Mouse (Mus musculus) thymus, postnatal 10 days (tissue): ENCODE data around the gene Plpp3.

Source experiments
- DNase-seq, 2 experiments: peaks; one replicate each; pipeline ENCODE4 v3.0.0; 2021; ENCODE audit warnings: low spot score in 2 of 2

The Plpp3 gene

DNA sequence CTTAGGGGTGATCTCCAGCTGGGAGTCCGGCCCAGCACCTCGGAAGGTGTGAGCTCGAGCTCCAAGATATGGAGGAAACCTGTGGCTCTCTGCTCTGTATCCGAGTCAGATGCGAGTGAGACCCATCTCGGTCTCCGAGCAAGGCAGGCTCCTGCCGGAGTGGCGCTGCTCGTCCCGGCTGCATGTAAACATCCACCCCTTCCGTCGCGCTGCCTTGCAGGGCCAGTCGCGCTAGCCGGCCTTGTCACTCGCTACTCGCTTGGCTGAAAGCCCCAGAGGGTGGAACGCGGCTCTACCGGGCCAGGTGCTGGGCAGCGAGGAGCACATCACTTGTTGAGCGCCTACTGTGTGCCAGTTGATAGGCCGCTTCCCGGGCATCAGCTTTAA lies 1.0 kb downstream of the Plpp3 start:
- DNase-seq = peak; percentile 43 to 61

DNA sequence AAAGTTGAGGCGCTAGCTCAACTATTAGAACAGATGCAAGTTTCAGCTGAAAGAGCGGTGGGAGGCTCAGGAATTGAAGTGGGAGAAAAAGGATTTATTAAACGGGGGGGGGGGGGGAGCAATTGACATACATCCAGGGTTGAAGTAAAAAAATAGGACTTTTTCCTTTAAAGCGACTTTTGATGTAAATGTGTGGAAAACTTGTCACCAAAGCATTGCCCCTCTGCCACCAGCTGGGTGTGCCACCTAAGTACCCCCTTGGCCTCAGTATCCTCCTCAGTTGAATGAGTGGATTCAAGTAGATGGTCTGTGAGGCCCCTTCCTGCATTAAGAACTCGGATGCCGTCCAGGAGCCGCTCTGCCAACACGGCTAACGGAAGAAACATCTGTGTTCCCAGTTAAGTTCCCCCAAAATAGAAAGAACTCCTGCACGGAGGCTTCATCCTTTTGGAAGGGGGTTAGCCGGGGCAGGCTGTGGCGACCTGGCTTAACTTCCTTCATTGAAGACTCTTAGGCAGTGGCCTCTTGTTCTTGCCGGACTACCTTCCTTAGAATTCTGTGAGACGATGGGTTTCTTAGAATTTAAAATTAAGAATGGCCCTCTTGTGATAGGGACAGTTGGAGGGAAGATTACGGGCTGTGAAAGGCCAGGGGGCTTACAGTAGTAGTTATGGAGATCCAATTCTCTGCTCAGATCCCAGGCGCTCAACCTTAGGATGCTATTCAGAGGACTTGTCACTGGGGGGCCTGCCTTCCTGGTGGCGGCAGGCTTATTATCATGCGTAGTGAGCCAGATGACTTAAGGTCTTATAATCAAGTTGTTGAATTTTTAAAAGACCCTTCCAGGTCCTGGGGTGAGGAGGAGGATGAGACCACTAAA lies 1.7 kb downstream of the Plpp3 start:
- no peak for DNase-seq

GRCm38 (mm10) chr4:105159531-105159870 lies 2.4 kb downstream of the Plpp3 start:
- DNase-seq = no peak

- no peak for DNase-seq
These were observed 3.3 kb downstream of the Plpp3 start for GRCm38 (mm10) chr4:105160470-105160869.

DNA sequence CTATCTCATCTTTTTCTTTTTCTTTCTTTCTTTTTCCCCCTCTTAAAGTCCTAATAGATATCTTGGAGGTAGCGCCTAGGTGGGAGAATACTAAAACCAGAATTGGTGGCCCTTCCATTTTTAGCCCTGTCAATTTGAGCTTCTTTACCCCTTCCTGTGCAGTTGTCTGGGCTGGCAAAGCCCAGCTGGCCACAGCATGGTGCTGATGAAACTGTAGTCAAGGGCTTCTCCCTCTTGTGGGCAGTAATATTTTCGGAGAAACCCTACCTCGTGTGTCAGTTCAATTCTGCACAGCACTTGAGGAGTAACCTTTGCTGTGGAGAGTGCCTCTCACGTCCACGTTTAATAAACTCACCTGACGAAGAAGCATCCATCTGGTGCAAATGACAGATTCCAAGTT lies 4.9 kb downstream of the Plpp3 start:
- no peak for DNase-seq

- no peak for DNase-seq
These were observed 5.5 kb downstream of the Plpp3 start for GRCm38 (mm10) chr4:105162676-105163075.

- no peak for DNase-seq
These were observed 6.8 kb downstream of the Plpp3 start for GRCm38 (mm10) chr4:105163981-105164411.

DNA sequence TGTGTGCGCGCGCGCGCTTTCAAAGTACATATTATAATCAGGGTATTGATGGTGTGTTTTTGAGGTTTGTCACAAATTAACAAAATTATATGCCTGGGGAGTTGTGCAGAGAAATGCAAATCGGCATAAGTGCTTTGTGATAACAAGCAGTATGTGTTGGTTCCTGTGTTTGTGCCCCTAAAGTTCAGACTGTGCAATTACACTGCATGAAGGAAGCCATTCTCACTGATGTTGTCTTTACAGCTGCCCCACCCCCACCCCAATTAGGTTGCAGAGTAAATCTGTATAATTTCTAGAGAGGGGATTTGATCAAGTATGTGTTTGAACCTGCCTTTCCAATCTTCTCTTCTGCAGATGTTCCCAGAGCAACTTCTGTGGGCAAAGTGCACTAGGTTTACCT lies 7.8 kb downstream of the Plpp3 start:
- DNase-seq = no peak

DNA sequence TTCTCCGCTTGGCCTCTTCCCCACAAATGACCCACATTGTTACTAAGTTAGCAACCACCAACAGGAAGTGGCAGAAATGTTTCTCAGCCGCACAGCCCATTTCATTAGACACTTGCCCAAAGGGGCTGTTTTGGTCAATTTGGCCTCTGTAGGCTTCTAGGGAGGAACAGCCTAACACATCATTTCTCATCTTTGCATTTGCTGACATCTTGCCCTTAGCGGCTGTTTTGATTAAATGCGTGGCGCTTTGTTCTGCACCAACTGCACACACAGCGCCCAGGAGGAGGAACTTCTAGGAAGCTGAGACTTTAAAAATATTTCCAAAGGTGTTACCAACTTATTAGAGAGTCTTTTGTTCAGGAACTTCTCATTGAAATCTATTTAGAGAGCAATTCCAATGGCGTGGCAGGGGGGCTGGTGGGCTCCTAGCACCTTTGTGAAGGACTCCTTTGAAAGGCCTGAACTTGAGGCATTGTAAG lies 12.0 kb downstream of the Plpp3 start:
- DNase-seq = no peak

GRCm38 (mm10) chr4:105169826-105170810 lies 13.0 kb downstream of the Plpp3 start:
- DNase-seq = no peak

GRCm38 (mm10) chr4:105170811-105171401 lies 13.8 kb downstream of the Plpp3 start:
- DNase-seq = no peak

- no peak for DNase-seq
These were observed 14.3 kb downstream of the Plpp3 start for GRCm38 (mm10) chr4:105171432-105171831.

GRCm38 (mm10) chr4:105174778-105175177 lies 17.6 kb downstream of the Plpp3 start:
- no peak for DNase-seq

- no peak for DNase-seq
These were observed 18.3 kb downstream of the Plpp3 start for GRCm38 (mm10) chr4:105175255-105176035.

DNA sequence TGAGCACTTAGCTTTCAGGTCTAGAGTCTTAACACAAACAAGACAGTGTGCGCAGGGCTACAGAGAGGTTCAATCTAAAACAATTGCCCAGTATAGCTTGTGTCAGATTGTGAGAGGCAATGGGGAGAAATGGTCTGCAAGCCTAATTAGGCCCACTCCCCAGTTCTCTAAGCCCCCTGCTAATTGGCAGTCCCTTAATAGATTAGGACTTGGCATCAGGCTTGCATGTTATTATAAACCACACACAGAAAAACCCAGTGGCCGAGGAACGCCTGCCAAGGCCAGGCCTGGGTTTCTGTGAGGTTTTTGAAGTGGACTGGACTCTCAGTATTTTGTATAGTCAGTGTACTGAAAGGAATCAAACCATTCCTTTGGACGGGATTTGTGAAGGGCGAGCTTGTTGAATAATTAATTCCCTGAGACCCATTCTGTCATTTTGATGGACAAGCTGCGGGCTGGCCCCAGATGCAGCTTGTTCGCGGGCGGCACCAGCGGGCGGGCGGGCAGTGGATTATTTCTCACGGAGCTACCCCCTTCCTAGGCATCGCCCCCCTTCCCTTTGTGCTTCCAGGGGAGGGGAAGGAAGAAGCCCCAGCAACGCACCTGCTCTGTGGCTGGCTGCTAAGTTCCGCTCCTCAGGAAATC lies 24.0 kb downstream of the Plpp3 start:
- DNase-seq = no peak

- no peak for DNase-seq
These were observed 24.6 kb downstream of the Plpp3 start for GRCm38 (mm10) chr4:105181659-105182167.

DNA sequence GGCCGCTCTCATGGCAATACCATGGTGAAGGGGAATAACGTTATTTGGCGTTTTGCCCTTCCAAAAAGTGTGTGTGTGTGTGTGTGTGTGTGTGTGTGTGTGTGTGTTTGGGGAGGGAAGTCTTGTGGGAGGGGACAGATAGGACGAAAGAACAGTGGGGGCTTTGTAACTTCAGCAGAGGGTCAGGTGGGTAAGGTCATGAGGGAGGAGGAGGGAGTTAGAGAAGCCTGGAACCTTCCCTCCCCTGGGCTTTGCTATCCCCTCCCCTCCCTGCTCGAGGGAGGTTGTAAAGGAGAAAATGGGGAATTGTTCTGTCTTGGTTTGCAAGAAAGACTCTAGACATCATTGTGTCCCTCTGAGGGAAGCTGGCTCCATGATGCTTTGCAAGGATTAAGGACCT lies 25.1 kb downstream of the Plpp3 start:
- no peak for DNase-seq

DNA sequence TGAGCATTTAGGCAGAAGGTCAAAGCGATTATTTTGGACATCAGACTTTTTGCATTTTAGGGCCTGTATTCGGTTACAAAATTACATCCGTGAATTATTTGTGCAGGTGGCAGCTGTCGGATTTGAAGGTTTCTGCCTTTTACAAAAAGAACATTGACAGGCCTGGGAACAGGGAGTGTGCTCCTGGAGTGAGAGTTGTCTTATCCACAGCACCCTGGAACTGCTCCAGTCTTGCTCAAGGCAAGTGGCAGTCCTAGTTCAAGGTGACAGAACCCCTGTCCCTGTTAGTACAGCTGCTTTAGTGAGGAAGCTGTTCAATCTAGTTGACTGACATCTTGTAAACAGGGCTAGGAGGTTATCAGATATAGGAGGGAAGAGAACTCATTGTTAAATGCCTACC lies 27.3 kb downstream of the Plpp3 start:
- DNase-seq = no peak

DNA sequence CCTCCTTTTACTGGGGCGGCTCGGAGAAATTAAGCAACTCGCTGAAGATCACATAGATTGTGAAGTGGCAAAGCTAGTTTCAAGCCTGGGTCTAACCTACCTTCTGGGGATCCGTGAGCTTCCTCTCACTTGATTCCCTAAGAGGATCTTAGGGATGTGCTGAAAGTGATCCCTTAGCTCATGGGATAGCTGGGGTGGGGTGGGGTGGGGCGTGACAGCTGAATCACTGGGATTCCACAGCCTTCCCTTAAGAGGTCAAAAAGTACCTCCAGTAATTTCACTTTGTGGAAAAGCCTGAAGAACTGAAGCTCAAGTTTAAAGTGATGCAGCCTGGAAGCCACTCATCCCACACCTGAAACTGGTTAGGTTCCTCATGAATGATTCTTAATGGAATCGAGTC lies 27.8 kb downstream of the Plpp3 start:
- no peak for DNase-seq

DNA sequence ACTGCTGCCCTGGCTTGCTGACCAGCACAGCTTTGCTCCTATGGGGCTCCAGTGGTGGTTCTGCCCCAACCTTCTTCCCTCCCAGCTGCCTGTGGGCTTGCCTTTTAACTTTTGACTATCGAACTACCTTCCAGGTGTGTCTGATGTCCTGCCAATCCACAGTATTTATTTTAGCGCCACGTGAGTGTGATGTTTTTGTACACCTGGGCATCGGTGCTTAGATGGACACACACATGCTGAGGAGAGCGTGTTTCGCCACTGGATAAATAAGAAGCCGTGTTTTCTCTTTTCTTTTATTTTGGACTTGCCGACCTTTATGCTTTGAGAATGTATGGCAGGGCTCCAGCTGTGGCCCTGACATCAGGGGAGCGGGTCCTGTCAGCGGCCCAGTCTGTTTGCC lies 29.5 kb downstream of the Plpp3 start:
- no peak for DNase-seq

- no peak for DNase-seq
These were observed 30.7 kb downstream of the Plpp3 start for GRCm38 (mm10) chr4:105187873-105188272.
